Mouse (Mus musculus) lung, postnatal 14 days (tissue): ENCODE measurements around the gene Slc7a4.
A peak's percentile ranks its signal among the peaks of the same experiment; 100 is the strongest.
"Not testable (repeated sequence)": the region's sequence is repeated elsewhere in the genome, so short reads cannot be mapped to it uniquely, and the experiment has no call there.

Experiments used
- DNase-seq: peaks from one replicate; pipeline ENCODE4 v3.0.0; 2021

Gene Slc7a4

DNA sequence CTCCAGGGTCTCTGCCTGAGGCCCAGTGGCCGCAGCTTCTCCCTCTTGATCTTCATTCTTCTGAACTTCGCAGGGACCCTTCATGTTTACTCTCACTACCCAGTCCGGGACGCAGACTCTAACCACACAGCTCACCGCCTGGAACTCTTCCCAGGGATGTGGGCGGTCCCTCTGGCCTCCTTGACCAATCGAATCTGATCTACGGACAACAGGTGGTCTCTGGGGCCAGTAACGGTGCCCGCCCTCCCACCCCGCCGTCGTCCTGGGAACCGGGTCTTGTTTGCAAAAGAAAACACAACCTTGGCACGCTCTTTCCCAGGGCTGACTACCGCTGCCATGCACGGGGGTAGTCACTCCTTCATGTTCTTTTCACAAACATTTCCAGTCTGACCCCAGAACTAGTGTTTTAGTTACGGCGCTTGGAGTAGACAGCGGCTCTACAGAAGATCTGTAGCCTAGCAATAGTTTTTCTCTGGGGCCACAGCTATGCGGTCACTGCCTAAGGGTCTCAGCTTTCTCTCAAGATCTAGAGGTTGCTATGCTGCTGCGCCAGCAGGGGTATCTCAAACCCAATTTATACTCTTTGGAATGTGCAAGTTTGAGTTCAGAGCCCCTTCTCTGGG, 21.8 kb downstream of the Slc7a4 start, which contains the start of gene Lrrc74b:
TSS of gene Lrrc74b (minus strand) at position 120 of the 623 bp plus-strand sequence.
- DNase-seq, result peak; percentile 74

DNA sequence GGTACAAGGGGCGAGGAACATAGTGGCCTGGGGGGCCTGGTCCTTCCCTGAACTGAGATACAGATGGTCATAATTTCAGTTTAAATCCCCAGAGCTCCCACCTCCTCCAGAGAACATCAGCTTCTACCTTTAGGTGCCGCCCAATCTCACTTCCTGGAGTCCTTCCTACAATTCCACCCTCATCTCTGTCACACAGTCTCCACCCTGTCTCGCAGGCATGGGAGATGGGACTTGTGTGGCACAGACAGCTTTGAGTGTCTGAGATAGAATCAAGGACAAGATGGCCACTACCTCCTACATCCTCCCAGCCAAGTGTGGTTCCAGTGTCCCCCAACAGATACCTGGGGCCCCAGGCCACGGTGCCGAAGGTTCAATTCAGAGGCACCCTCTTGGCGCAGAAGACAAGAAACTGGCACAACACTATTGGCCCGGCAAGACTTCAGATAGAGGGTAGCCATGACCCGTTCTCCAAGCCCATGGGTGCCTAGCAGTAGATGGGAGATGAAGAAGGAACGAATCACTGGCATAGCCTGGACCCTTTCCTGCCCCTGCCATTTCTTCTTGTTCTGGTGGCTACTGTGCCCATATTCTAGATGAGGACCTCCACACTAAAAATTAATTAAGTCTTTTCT, 23.5 kb downstream of the Slc7a4 start:
- no peak for DNase-seq

DNA sequence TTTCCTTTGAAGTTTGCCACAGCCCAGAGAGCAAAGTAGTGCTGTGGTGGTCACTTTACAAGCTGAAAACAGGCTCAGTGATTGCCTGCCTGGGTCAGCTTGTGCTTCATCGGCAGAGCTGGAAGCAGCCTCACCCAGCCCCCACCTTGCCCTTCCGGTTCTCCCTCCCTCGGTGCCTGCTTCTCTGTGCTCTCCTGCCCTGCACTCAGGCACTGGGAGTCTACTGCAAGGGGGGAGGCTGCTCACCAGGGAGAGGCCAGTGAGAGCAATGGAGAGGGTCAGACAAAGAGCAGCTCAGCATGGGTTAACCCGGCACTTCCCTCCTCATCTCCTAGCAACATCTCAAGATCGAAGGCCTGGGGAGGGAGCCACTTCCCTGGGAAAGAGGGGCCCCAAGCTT, 24.2 kb downstream of the Slc7a4 start:
- DNase-seq, result no peak

DNA sequence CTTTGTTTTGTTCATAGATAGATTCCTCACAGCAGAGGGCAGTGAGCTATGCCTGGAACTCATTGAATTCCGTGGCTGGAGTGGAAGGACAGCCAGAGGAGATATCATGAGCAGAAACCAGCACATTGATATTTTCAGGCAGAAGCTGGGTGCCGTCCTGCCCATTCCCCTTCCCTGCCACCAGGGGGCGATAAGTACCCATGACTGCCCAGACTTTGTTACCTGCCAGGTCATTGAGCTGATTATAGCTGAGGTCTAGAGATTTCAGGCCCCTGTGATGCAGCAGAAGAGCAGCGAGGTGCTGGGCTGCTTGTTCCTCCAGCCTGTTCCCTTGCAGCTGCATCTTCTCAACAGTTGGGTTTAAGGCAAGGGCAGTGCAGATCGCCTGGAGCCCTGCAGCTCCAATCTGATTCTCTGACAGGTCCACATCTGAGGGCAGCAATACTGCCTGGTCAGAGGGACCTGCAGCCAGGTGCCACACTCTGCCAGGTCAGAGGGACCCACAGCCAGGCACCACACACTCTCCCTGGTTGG, 25.0 kb downstream of the Slc7a4 start:
- DNase-seq, result peak; percentile 76

DNA sequence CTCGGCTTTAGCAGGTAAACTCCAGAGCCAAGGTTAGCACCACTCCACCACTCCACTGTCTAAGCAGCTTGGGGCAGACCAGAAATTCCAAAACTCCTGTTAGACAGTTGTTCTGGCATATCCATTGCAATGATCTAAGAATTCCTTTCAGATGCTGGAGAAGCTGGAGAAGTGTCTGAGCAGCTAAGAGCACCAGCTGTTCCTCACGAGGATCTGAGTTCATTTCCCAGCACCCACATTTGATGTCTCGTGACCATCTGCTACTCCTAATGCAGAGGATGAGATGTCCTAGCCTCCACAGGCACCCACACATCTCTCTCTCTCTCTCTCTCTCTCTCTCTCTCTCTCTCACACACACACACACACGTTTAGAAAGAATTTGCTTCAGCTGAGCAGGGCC, 26.1 kb downstream of the Slc7a4 start:
- no peak for DNase-seq

DNA sequence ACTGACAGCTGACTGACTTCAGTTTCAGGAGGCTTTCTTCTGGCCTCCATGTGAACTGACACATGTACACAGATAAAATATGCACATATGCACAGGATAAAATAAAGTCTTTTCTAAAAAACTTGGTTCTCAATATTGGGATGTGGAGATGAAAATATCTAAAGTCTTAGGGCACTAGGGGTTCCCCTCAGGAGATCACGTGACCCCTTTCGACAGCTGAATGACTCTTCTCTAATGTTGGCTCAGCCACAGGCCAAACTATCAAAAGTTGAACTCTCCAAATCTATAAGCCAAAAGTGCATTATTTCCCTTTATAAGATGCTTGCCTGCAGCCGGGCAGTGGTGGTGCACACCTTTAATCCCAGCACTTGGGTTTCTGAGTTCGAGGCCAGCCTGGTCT, 26.8 kb downstream of the Slc7a4 start:
- no peak for DNase-seq

DNA sequence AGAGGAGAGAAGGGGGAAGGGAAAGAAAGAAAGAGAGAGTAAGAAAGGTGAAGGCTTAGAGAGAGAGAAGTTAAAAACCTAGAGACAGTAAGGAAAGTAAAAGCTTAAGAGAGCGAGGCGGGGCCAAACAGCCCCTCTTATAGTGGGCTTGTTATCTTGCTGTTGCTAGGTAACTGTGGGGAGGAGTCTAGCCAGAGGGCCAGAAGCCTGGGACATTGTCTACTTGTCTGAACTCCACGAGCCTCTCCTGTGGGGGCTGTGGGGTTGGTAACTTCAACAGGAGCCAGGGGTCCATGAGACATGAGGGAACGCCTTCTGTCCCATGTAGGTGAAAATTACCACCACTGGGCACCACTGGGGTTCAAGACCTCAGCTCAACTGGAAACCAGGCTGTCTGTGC, 28.3 kb downstream of the Slc7a4 start:
- DNase-seq, result not testable (repeated sequence)

DNA sequence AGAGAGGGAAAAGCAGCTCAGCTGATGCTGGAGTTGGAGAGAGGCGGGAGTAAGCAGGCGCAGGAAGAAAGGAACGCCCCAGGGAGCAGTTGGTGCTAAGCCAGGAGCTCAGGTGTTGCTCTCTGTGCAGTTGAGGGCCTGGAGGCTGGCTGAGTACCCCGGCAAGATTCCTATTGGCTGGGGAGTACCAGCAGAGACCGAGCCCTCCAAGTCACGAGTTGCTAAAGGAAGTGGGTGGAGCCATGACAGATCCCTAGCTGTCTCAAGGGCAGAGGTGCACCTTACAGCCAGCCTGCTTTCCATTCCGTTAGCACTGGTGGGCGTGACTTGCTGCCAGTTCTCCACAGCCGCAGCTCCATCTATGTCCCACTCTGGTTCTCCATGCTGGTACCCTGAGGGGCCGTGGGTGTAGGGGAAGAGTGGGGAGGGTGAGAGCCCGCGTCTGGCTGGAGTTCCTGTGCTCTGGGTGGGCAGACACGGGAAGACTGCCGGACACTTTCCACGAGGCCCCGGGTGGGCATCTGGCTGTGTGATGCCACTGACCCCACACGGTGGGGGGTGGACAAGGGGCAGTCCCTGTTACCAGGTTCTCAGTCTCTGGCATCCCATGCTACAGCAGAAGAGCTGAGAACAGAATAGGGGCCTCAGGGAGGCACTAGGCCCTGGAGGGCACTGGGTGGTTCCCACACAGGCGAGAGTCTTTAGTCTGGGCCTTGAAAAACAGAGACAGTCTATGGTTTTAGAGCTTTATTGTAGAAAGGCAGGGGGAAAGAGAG, 28.9 kb downstream of the Slc7a4 start:
- DNase-seq, result peak; percentile 68

DNA sequence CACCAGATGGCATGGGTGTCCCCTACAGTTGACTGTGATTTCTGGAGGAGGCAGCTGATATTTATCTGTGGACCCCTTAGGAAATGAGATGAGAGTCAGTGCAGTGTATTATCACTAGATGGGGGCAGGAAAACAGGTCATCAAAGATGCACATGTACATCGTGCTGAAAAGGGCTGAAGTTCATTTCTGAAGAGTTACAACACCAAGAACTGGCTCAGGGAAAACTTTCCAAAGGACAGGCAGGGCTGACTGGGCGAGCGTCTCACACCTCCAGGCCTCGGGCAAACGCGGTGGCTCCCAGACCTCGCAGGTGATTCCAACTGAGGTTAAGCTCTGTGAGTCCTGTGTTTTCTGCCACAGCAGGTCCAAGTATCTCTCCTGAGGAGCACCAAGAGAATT, 30.2 kb downstream of the Slc7a4 start:
- DNase-seq, result no peak

DNA sequence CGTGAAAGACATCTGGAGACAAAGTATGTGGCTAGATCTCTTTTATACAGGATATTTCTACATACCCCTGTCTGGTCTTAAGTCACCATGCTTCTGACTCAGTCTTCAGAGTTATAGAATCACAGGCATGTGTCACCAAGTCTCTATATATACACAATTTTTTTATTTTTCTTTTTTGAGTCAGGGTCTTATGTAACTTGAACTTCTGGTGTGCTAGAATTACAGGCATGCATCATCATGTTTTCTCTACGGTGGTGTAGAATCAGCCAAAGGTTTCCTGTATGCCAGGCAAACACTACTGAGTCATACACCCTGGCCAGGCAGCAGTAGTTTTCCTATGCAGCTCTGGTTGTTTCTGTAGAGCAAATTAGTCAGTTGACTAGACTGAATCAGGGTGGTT, 40.4 kb downstream of the Slc7a4 start:
- DNase-seq, result no peak

DNA sequence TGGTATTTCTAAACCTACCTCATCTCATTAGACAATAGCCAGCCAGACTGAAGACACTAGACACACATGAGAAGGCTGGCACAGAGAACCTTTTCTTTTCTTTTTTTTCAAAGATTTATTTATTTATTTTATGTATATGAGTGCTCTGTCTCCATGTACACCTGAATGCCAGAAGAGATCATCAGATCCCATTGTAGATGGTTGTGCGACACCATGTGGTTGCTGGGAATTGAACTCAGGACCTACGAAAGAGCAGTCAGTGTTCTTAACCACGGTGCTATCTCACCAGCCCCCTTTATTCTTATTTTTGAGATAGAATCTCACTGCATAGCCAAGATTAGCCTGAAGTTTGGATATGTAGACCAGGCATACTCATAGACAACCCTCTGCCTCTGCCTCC, 46.4 kb downstream of the Slc7a4 start:
- no peak for DNase-seq

DNA sequence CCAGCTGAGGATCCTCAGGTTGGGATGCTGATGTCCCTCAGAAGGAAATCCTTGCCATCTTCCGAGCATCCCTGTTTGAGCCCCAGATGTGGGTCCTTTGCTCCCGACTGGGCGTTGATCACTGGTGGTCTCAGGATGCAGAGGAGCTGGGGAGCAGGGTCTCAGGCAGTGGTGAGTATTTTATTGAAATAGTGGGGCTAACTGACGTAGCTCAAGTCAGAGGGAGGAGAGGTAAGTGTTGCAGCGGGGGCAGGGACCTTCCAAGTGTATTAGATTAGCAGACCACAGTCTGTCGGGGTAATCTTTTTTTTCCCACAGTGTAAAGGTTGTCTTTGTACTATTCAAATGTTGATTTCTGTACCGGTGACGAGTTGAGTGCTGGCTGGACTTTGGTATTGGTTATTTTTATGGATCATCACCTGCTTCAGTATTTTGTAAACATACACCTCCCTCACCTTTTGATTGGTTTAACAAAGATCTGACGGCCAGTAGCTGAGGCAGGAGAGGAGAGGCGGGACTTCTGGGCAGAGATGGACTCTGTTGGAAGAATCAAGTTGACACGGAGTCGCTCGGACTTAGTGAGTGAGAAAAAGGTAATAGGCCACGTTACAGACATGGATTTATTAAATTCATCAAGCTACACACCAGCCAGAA, 50.2 kb downstream of the Slc7a4 start:
- no peak for DNase-seq

DNA sequence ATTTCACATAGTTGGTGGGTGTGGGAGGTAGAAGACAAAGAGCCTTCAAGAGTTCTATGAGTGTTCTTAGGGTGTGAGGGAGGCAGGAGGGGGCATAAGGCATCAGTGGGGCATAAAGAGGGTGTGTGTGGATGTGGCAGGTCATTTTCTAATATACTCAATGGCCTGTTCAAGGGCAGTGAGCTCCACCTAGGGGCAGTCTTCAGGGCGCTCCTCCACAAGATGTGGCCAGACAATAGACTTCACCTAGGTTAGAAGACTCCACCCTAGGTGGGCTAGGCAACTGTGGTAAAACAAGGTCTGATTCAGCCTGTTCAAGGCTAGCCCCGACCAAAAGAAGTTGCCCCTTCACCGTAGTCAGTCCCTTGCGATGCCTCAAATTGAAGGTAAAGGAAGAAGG, 50.7 kb downstream of the Slc7a4 start:
- peak; percentile 23 for DNase-seq

DNA sequence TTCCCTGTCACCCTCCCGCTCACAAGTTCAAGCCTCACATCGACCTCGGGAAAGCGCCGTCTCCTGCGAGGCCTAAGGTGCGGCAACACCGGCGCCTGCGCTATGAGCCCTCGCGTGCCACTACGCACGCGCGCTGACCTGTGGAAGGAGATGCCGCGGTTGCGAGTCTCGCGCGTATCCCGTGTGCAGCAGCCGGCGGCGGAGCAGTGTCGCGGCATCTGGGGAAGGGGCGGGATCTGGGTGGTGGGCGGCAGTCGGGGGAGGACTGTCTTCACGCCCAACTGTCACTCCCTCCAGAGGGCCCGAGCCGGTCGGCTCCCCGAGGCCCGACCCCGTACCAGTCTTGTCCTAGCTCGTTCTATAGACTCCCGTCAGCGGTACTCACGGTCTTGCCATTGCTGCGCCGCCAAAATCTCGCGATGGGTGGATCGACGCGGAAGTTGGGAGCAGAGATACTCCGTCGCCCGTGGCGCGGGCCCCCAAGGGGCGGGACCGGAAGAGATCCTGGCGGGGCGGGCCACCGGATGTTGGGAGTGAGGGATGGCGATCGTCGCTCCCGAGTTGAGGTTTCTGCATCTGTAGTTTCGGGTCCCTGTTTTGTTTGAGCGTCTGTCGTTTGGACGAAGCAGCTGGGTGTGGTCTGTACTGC, 52.2 kb downstream of the Slc7a4 start, which contains the start of gene Thap7:
TSS of gene Thap7 (minus strand) at position 497 of the 649 bp plus-strand sequence.
- peak; percentile 97 for DNase-seq

DNA sequence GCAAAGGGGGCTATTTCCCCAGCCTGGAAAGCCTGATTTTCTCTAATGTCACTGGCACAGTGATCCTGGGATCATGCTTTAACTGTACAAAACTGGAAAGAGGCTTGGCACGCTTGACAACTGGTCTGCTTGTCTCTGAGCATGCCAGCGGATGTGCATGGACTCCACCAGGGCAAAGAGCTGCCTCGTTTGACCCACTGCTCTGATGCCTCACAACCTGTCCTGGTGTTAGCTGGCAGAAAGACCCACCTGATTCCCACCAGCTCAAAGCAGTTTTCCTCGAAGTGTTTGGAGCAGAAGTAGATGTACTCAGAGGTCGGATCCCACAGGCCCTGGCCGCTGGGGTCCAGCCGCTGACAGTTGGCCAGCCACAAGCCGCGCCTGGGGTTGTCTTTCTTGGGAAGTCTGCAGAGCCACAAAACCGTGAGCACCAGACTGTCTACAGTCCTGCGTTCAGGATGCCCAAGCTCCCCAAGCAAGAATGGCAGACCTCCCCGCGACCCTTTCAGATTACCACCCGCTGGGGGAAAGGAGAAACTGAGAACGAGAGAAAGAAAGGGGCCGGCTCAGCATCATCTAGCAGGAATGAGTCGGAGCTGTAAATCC, 52.9 kb downstream of the Slc7a4 start:
- no peak for DNase-seq

DNA sequence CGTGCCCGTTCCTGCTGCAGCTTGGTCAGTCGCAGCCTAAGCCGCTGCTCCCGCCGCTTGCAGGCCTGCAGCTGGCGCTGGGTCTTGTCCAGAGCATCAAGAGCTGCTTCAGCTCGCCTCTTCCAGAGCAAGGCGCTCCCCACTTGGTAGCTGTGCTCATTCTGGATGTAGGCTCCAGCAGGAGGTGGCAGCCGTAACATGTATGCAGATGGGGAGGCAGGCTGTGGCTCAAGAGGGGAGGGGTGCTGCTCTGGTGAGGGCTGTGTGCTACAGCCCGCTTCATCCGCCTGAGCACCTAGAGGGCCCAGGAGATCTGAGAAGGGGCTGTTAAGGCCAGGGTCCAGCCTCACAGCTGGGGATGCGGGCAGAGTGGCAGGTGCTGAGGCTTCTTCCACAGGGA, 54.7 kb downstream of the Slc7a4 start:
- DNase-seq, result no peak

DNA sequence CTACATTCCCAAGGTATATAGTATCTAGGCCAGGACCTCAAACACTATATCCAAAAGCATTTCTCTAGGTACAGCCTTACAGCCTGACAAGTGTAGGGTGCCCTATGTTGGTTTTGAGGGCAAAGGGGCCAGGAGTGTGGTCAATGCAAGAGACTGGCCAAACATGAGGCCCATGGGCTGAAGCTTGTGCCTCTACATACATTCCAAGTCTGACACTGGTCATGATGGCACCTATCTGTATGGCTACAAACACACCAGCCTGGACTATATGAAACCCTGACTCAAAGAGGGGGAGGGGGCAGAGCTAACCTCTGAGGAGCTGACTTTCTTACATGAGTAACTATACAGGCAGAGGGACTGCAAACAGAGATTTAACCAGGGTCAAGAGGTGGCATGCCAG, 55.4 kb downstream of the Slc7a4 start:
- DNase-seq, result no peak

DNA sequence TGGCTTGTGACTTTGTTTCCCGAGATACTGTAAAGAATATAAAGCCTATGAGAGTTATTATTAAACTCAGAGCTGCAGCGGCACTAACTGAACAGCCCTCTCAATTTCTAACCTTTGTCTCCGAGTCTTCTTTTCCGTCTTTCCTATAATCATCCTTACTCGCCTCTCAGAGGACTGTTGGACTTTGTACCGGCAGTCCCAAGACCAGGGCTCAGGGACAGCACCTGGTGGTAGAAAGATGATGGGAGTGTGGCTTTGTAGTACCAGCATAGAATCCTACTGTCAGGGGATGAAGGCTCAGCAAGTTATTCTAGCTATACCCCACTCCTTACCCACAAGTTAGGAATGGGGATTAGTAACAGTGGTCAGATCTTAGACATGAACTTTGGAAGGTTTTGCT, 56.8 kb downstream of the Slc7a4 start:
- DNase-seq, result no peak

DNA sequence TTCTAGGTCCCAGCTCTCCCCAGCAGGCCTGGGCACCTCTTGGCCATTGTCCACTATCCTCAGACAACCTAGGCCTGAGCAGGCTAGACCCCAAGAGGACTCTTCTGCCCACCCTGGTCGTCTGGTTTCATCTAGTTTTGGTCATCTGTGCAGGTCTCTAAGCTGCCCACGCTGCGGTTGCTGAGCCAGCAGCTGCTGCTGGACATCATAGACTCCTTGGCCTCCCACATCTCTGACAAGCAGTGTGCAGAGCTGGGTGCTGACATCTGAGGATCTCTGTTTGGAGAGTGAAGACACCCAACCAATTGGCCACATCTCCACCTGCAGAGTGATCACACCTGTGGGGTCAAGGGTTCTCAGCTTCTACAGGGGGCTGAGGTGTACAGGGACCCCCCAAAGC, 57.5 kb downstream of the Slc7a4 start:
- DNase-seq, result no peak

DNA sequence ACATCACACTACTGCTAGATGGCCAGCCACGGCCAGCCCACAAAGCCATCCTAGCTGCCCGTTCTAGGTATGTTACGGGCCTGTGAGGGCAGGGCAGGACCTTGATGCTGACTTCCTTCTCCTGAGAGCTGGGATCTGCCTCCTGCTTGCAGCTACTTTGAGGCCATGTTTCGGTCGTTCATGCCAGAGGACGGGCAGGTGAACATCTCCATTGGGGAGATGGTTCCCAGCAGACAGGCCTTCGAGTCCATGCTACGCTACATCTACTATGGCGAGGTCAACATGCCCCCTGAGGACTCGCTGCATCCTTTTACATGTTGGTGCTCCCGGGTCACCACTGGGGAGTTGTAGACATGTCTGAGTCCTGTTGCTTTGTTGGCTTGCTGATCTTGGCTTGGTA, 58.9 kb downstream of the Slc7a4 start:
- DNase-seq, result no peak
